Mouse (Mus musculus) left cerebral cortex, adult 11 months (tissue): ENCODE measurements around the gene Slc35c1.

Experiments used
- DNase-seq: peaks from one replicate; pipeline ENCODE4 v3.0.0; 2022; ENCODE audit warnings: low spot score

Slc35c1 gene

DNA sequence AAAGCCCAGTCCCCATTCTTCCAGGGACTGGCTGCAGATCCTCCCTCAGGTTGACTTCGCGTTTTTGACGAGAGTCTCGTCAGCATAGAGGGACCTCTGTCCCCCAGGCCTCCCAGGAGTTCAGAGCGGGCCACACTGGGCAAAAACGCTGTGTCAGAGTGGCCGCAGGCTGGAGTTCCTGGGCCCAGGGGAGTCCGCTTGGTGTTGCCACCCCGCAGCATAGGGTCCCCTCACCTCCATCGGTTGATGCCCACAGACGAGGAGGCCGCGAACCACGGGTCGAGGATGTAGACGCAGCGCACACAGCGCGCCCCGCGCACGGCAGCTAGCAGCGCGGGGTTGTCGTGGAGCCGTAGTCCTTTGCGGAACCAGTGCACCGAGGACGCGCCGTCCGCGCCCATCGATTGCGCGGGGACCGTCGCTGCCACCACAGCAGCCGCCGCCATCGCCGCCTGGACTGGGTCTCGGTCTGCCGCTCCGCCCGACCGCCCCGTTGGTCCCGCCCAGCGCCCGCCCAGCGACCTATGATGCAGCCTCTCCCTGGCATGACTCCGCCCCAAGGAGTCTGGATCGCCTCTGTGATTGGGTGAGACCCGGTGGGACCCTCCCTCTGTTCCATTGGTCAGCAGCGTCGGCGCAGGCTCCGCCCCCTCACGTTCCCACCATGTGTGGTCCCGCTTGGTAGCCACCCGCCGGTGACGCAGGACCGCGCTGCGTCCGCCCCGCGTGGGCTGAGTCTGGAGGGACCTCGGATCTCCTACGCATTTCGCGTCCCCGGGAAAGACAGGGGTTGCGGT, 26.6 kb downstream of the Slc35c1 start, which contains the start of gene Cry2:
TSS of gene Cry2 (minus strand) at position 466 of the 797 bp plus-strand sequence.
- DNase-seq, result peak; percentile 99

DNA sequence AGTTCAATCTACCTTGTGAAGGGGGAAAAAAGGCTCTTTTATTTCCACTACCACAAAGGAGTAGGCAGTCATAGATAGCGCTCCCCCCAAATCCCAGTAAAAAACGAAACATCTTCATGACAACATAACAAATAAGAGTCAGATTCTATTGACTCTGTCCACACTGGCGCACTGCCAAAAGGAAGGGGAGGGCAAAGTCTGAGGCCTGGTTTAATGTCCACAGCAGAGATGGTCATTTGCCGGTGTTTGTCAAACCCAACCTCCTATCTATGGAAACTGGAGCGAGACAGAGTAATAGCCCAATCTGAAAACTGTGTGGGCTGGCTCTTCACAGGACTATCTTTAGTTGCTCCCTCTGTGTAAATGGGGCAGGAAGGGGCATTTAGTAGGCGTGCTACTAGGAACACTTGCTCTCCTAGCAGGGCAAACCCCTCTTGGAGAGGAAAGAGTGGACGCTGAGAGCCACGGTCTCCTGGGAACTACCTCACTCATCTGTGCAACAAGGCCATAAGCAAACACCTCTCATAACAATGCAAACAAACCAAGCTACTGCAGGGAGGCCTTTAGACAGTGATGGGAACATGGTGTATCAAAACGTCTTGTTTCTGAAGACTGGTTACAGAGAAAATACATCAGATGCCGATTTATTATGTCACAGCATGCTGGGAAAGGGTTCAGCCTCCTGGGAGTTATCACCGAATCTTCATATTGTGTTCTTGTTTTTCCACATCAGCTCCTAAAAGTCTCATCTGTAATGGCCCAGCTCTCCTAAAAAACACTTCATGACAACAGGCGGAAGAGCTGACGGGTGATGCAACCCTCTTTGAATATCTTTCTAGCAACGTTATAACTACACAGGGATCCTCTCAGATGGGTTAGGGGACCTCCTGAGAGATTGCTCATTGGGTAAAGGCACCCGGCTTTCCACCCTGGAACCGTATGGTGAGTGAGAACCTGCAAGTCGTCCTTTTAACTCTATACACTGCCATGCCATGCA, 27.7 kb downstream of the Slc35c1 start:
- no peak for DNase-seq

DNA sequence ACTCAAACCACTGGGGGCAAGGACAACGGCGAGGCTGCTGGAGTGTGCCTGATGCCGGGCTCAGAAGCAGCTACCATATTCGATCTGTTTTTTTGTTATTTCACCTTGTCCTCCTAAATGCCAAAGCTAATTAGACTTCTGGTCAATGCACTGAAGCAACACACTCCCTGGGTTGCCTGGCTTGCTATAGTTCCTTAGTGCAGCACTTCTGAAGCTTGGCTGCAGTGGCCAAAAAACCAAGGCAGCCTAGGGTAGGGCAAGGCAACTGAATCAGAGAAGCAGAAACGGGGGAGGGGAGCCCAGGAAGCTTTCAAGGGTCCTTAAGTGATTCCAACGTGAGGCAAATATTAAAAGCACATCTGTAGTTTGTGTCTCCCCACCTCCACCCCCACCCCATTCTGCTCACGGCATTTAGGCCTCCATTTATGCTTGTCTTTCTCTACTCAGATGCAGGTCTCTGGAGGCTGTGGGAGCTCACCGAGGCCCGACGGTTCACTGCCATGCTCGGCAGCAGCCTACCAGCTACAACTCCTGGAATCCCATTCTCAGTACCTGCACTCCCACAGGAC, 28.6 kb downstream of the Slc35c1 start:
- DNase-seq, result no peak

DNA sequence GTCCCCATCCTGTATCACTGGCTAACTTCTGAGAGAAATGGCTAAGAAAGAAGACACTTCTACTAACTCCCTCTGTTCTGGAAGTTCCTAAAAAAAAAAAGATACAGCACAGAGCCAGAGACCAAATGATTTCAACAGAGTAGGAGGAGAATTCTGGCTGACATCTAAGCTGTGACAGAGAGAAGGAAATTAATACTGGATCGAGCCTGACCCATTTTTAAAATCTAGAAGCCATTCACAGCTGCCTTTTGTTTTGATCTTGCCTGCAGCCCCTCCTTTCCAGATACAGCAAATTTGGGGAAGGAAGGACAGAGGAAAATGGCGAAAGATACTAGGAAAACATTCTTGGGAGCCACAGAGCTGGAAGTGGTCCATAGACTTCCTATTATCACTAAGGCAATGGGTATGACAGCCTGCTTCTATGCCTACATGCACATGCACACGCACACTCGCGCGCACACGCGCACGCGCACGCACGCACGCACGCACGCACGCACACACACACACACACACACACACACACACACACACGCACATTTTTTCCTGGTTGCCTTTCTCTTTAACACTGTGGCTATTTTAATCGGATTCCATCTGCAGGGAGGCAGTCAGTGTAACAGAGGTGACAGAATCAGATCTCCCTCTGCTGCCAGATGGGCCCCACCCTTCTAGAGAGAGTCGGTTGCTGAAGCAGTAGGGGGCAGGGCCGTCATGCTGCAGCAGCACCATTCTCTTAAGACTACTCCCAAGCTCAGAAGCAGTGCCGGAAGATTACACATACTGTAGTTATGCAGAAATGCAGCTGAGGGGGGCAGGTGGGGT, 29.4 kb downstream of the Slc35c1 start:
- peak; percentile 58 for DNase-seq

DNA sequence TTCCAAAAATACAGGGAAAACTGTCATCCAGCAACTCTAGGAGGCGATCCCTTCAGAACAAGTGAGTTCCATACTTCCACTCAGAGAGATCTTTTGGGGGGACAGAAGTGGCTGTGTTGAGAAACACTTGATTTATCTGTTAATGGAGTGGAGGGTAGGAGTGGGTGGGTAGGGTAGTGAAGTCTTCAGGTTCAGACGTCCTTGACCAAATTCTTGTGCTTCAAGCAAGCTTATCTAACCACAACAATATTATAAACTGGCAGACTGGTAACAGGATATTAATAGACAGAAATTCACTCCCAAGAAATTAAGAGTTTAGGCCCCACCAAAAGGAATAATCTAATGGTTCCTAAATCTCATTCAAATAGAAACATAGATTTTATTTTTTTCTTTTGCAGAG, 30.2 kb downstream of the Slc35c1 start:
- no peak for DNase-seq

DNA sequence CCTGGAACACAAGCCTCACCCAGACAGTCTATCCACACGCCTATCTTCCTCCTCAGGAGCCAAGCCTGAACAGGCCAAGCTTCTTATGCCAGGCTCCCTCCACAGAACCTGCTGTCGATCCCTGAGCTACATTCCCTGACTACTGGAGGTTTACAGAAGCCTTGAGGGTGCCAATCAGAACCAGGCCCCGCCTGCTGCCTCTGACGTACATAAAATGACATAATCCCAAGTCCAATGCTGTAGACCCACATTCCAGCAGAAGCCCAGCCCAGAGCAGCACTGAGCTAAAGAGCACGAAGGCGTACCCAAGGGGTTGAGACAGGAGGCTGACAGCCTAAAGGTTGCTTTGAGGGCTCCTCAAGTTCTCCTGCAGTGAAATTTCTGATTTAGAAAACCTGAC, 32.5 kb downstream of the Slc35c1 start:
- DNase-seq, result peak; percentile 82

DNA sequence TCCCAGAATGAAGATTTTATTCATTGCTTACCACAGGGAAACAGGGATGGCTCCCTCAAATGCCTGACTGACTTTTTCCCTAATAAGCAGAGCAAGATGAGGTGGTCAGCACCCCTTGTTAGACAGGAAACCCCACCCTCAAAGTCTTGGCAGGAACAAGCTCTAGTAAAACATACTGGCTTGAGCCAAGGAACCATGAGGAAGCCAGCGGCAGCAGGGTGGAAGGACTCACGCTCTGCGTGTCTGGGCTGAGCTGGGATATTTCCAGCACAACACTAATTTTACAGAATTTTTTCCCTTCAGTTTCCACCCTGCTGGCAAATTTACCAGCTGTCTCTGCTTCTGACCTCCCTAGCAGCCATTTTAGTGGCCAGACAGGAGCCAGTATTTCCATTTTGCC, 33.9 kb downstream of the Slc35c1 start:
- no peak for DNase-seq

DNA sequence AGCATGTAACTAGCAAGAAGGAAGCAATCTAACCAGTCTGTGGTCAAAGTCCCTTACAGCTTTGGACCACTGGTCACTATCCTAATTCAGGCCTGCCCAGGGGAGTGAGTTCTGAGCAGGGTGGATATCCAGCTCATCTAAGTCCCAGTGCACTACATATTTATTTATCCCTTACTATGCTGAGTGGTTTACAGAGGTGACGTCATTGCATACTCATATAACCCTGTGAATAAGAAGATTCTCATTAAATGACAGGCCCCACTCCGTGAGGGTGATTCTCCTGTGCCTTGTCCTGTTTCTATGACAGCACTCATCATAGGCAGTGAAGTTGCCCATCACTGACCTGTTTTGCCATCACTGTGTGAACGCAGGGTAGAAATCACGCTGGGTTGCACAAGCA, 35.0 kb downstream of the Slc35c1 start:
- no peak for DNase-seq

DNA sequence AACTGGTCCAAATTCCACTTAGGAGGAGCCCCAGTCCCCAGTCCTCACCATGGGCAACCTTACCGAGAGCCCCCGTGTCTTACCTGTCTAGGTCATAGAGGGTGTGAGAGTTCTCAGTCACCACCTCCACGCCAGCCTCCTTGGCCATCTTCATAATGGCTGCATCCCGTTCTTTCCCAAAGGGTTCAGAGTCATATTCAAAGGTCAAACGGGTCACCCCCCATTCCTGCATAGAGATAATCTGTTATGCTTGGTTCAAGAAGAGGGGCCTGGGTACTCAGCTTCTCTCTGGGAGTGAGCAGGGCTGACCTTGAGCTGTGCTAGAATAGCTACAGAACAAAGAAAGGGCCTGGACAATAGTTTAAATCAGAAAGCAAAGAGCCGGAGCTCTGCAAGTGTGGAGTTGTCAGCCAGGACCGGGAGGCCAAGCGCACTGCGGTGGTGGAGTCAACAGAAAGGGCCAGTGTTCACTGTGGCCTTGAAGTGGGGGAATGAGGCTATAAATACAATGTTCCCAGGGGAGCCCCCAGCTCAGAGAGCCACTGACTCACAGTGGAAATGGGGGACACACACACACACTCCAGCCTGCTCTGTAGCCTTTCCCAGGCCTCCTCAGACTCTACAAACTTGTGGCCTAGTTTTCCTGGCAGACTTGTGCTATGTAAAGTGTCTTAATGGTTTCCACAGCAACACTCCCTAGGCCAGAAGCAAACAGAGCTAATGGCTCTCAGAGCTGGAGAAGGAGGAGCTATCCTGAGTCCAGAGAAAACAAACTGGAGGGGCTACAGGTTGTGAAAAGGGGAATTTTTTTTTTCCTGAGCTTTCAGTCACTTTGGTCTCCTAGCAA, 35.7 kb downstream of the Slc35c1 start:
- DNase-seq, result peak; percentile 63

DNA sequence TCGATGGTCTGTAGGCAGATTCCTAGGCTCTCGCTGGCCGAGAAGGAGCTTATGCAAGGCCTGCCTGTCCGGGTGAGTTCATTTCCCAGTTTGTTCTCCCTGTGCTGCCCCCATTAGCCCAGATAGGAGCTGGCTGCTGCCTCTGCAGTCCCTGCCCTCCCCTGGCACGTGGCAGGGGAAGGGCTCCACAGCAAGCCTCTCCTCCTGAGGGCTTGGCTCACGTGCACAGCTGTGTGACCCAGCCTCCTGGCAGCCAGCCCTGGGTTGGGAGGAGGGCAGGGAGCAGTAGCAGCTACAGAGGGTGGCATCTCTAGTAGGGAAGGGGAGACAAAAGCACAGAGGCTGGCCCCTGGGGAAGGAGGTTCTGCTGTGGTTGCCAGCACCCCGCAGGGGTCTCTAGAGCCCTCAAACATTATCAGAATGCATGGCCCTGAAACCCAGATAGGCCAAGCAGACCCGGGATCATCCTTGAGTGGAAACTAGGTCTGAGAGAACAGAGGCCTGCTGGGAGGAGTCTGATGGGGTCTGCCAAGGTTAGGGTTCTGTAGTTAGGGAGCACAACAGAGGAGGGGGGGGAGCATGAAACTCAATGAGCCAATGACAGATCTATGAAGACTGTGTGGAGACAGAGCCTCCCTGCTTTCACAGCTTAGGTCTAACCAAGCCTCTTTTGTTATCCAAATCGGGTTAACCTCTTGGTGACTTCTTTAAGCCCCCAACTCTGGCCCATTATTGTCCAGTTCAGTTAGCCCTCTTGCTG, 36.5 kb downstream of the Slc35c1 start:
- DNase-seq, result peak; percentile 88

DNA sequence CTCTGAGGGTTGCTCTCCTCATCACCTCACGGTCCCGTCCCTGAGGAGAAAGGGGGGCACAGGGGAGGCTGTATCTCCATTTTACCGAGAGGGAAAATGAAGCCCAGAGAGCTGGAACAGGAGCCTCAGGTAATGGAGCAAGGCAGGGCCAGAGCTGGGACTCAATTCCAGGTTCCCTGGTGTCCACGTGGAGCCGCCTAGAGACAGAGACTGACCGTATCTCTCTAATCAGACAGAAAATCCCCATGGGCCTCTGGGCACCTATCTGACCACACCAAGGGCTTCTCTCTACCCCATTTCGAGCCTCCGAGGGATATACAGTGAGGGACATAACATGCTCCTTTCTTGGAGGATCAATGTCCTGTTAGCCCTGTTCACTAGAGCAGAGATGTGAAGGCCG, 37.2 kb downstream of the Slc35c1 start:
- DNase-seq, result no peak

DNA sequence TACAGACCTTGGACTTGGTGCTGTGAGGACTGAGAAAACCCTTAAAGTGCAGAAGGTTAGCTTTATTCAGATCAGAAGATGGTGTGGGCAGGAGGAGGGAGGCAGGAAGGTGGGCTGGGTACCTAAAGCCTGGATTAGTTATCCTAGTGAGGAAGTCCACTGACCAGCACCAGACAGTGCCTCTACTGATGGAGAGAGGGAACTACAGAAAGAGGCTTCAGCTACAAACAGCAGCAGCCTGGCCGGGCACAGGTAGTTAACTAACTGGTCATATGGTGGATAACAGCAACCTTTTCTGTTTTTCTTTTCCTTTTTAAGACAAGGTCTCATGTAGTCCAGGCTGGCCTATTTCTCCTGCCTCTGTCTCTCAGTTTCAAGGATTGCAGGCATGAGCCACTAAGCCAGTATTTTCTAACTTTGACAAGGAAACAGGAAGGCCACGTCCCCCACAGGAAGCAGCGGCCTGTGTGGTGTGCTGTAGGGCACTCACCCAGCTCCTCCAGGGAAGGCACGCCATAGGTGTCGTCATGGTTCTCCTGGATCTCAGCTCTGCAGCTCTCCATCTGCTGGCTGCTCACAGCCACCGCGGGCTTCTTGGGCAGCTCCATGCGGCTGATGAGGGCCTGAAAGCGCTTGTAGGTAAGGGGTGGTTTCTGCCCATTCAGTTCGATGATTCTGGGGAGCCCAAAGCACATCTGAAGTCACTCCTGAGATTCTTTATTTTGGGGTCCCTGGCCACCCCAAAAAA, 37.8 kb downstream of the Slc35c1 start:
- no peak for DNase-seq

DNA sequence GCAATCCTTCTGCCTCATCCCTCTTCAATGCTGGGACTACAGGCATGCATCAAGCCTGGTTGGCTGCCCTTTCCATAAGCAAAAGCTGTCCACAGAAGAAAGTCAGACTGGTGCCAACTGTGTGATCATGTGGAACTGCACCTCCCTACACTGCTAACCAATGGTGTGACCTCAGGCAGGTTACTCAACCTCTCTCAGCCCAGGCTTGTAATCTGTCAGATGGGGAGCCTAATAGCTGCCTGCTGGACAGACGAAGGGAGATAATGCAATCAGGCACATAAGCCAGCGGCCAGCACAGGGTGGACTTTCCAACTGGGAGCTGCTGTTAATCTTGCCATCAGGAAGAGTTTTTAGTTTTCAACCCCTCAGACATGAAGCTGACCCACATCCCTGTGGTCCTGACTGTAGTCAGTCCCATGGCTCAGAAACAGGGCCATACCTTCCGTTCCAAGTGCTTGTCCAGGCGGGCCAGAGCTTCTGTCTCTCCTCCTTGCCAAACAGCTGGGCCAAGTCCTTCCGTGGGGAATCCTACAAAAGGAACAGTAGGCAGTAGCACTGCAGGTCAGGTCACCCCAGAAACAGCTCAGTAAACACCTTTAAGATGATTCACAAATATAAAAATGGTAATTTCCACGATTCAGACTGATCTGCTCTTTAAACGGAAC, 38.5 kb downstream of the Slc35c1 start:
- no peak for DNase-seq

DNA sequence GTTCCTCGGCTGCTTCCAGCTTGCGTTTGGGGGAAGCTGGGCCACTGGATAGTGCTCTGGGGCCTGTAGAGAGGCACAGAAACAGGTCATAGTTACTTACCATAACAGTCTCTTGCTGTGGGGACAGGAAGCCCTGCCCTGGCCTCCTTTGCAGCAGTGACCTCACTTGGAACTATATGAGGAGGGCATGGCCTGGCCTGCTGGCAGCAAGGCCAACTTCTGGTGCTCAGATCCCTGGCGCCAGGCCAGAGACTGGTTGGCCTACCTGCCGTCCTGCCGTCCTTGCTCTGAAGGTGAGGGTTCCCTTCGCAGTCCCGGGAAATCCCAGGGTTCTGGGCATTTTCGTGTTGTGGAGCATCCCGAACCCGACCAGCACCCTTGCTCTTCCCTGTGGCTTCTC, 48.6 kb downstream of the Slc35c1 start:
- no peak for DNase-seq

DNA sequence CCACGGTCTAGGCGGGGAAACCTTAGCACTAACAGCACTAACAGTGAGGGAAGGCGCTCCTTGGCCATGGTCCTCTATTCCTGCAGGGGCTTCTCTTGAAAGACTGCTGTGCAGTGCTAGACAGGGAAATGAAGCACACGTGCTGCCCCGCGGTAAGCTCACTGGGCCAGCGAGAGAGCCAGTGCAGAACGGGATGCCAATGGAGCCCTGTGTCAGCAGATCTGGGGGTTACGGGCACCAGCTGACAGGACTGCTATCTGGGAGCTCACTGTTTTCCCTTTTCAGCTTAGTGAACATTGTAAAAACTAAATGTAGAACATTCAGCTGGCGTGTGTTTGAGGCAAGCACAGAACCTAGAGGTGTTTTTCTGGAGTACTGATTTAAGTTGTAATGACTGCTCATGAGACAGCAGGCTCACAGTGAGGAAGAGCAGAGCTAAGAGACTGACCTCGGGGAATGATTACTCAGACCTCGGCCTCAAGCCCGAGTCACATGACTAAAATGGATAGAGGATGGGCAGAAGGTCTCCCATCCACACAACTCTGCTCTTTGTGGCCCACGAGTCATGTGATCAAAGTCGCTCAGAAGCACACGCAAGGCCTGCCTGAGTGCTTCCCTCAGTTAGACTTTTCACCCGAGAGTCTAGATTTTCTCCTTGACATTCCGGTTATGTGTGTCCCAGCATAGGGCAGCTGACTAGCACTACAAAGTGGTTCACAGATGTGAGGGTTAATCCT, 51.9 kb downstream of the Slc35c1 start:
- no peak for DNase-seq

DNA sequence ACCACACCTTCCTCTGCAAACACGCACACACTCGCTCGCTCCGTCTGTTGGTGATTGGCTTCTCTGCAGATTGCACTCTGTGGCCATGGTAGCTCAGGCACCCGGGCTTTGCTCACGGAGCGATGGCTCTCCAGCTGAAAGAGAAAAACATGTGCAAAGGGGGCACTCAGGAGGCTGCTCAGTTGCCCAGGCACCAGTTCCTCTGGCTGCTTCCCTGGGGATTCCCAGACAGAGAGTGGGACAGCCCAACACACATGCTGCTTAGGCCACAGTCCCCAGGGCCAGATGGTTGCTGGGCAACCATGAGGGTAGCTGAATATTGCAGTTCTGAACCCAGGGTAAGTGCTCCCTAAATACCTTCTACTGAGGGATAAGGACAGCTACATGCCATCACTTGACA, 54.7 kb downstream of the Slc35c1 start:
- no peak for DNase-seq

DNA sequence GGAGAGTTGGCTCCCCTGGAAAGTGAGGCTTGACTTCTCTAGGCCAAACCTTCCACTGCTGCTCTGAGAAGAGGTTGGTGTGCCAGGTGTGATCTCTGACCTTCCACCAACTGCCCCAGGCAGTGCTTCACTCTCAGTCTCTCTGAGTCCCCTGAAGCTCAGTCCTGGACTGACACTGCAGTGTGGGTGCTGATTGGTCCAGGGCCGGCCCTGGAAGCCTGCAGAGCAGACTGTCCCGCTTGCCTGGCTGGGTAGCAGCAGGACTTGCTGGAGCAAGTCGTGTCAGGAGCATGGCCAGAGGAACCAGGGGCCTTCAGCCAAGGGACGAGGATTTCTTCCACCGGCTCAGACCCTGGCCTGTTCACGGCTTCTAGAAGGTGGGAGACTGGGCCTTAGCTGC, 55.6 kb downstream of the Slc35c1 start:
- DNase-seq, result no peak

DNA sequence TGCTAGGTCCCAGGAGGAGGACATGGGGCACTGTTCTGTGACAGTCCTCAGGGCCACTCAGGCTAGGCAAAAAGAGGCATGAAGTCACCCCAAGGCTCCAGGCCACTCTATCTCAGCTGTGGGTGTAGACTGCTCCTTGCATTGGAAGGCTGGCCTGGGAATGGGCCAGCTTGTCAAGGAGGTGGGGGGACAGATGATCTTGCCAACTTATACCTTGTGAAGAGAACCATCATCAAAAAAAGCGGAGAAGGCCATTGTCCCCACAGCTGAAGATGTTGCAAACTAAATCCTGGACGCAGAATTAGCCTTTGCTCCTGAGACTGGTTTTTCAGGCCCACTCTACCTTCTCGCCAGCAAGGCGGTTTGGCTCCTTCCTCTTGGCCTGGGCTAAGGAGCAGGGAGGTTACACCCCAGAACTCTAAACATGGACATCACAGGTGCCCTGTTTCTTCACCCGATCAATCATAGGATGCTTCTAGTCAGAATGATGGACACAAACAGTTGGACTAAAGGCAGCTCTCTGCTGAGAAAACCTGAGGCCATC, 56.5 kb downstream of the Slc35c1 start:
- DNase-seq, result no peak
